Mouse (Mus musculus): ENCODE measurements at regions not wholly inside any gene's neighbourhood (a gene's known extent, or its start where the extent isn't known, plus 50 kb on each side); places are given as distances from the start of the nearest gene placed in this dataset.

GRCm38 (mm10) chr1:154124981-154125380 is 76.0 kb upstream of the Zfp648 start:
- H3K27me3 ChIP-seq (ENCODE audit: control insufficient read depth, insufficient read depth, low read length): no peaks in the 10 kb centered on the region
- DNase-seq (ENCODE audit: low spot score) (no peak), ATAC-seq (ENCODE audit: insufficient number of reproducible peaks, low FRiP score, low TSS enrichment, low read depth) (no peak)
- H3K9me3 ChIP-seq (ENCODE audit: control insufficient read depth, low read length): no peaks in the 10 kb centered on the region
- no peak overlapping the region for H3K4me2 ChIP-seq (ENCODE audit: low read depth, severe bottlenecking)
- no peaks in the 10 kb centered on the region for H3K4me1 ChIP-seq (ENCODE audit: control insufficient read depth, insufficient read depth, low read length)
- no peak overlapping the region for H3K4me3 ChIP-seq (ENCODE audit: low read depth, low read length)
- no peak overlapping the region for H3K27ac ChIP-seq (replicated peaks; ENCODE audit: low read depth, low read length)
- H3K9ac ChIP-seq (ENCODE audit: low read length): no peak overlapping the region
- H3K36me3 ChIP-seq (ENCODE audit: control insufficient read depth, insufficient read depth, low read length): no peaks in the 10 kb centered on the region

DNA sequence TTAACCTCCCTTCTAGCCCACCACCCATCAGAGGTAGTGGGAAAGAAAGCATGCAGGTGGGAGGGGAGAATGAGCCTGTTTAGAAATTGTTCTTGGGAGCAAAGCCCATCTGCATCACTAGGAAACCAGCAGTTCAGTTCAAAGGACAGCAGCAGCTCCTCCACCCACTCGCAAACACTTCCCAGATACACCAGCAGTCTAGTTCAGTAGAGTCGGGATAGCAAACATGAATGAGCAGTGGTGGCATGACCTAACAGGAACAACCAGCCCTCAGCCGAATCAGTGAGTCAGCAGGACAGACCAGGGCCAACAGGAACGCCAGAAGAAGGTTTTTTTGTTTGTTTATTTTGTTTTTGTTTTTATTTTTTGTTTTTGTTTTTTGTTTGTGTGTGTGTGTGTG is 74.5 kb upstream of the Zfp648 start:
- Histone ChIP-seq H3K9me3 (ENCODE audit: control insufficient read depth, low read length) (no peaks in the 10 kb centered on the region), H3K4me3 (ENCODE audit: low read depth, low read length) (no peak overlapping the region), H3K36me3 (ENCODE audit: control insufficient read depth, insufficient read depth, low read length) (no peaks in the 10 kb centered on the region), H3K27me3 (ENCODE audit: control insufficient read depth, insufficient read depth, low read length) (no peaks in the 10 kb centered on the region), H3K4me2 (ENCODE audit: low read depth, severe bottlenecking) (no peak overlapping the region), H3K4me1 (ENCODE audit: control insufficient read depth, insufficient read depth, low read length) (no peaks in the 10 kb centered on the region), H3K9ac (ENCODE audit: low read length) (no peak overlapping the region), H3K27ac (replicated peaks; ENCODE audit: low read depth, low read length) (no peak overlapping the region)
- WGBS: 73% methylated on average over 4 of the region's 4 CpGs
- DNase-seq (ENCODE audit: low spot score) (no peak), ATAC-seq (ENCODE audit: insufficient number of reproducible peaks, low FRiP score, low TSS enrichment, low read depth) (no peak)

- Histone ChIP-seq H3K4me3 (ENCODE audit: low read depth, low read length) (no peak overlapping the region), H3K9me3 (ENCODE audit: control insufficient read depth, low read length) (no peaks in the 10 kb centered on the region), H3K27ac (replicated peaks; ENCODE audit: low read depth, low read length) (no peak overlapping the region), H3K9ac (ENCODE audit: low read length) (no peak overlapping the region), H3K27me3 (ENCODE audit: control insufficient read depth, insufficient read depth, low read length) (no peaks in the 10 kb centered on the region), H3K4me1 (ENCODE audit: control insufficient read depth, insufficient read depth, low read length) (no peaks in the 10 kb centered on the region), H3K4me2 (ENCODE audit: low read depth, severe bottlenecking) (no peak overlapping the region), H3K36me3 (ENCODE audit: control insufficient read depth, insufficient read depth, low read length) (no peaks in the 10 kb centered on the region)
- WGBS: 81% methylated on average over 4 of the region's 4 CpGs
- DNase-seq (ENCODE audit: low spot score) (no peak), ATAC-seq (ENCODE audit: insufficient number of reproducible peaks, low FRiP score, low TSS enrichment, low read depth) (no peak)
Observed at GRCm38 (mm10) chr1:154139488-154139887, 61.5 kb upstream of the Zfp648 start.

DNA sequence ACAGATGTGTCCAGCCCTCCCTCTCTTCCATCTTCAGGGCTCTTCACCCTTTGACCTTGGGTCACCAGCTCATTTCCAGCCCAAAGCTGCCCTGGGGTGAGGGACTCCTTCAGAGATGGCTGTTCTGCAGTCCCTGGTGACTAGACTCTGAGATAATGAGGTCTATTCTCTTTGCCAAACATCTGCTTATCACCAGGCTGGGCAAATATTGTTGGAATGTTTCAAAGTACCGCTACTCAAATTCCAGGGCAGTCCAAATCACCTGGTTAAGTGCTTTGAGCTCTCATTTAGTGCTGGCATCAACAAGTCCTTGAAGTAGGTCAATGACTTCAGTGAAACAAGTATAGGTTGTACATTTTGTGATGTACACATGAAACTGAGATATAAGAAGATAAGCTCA is 57.3 kb upstream of the Zfp648 start:
- DNase-seq (ENCODE audit: low spot score) (no peak), ATAC-seq (ENCODE audit: insufficient number of reproducible peaks, low FRiP score, low TSS enrichment, low read depth) (no peak)
- 61% methylated on average over 1 of the region's 1 CpGs for WGBS
- Histone ChIP-seq H3K4me1 (ENCODE audit: control insufficient read depth, insufficient read depth, low read length) (no peaks in the 10 kb centered on the region), H3K9me3 (ENCODE audit: control insufficient read depth, low read length) (no peaks in the 10 kb centered on the region), H3K27ac (replicated peaks; ENCODE audit: low read depth, low read length) (no peak overlapping the region), H3K4me3 (ENCODE audit: low read depth, low read length) (no peak overlapping the region), H3K4me2 (ENCODE audit: low read depth, severe bottlenecking) (no peak overlapping the region), H3K9ac (ENCODE audit: low read length) (no peak overlapping the region), H3K36me3 (ENCODE audit: control insufficient read depth, insufficient read depth, low read length) (no peaks in the 10 kb centered on the region), H3K27me3 (ENCODE audit: control insufficient read depth, insufficient read depth, low read length) (no peaks in the 10 kb centered on the region)

- H3K36me3 ChIP-seq (ENCODE audit: control insufficient read depth, insufficient read depth, low read length): no peaks in the 10 kb centered on the region
- H3K27me3 ChIP-seq (ENCODE audit: control insufficient read depth, insufficient read depth, low read length): no peaks in the 10 kb centered on the region
- H3K4me2 ChIP-seq (ENCODE audit: low read depth, severe bottlenecking): no peak overlapping the region
- no peaks in the 10 kb centered on the region for H3K9me3 ChIP-seq (ENCODE audit: control insufficient read depth, low read length)
- no peaks in the 10 kb centered on the region for H3K4me1 ChIP-seq (ENCODE audit: control insufficient read depth, insufficient read depth, low read length)
- WGBS: 80% methylated on average over 3 of the region's 3 CpGs
- DNase-seq (ENCODE audit: low spot score) (no peak), ATAC-seq (ENCODE audit: insufficient number of reproducible peaks, low FRiP score, low TSS enrichment, low read depth) (no peak)
- H3K4me3 ChIP-seq (ENCODE audit: low read depth, low read length): no peak overlapping the region
- no peak overlapping the region for H3K9ac ChIP-seq (ENCODE audit: low read length)
- H3K27ac ChIP-seq (replicated peaks; ENCODE audit: low read depth, low read length): no peak overlapping the region
Observed at GRCm38 (mm10) chr1:154147001-154147571, 53.9 kb upstream of the Zfp648 start.

GRCm38 (mm10) chr1:154148948-154149347 is 52.0 kb upstream of the Zfp648 start:
- Histone ChIP-seq H3K27me3 (ENCODE audit: control insufficient read depth, insufficient read depth, low read length) (no peaks in the 10 kb centered on the region), H3K36me3 (ENCODE audit: control insufficient read depth, insufficient read depth, low read length) (no peaks in the 10 kb centered on the region), H3K4me1 (ENCODE audit: control insufficient read depth, insufficient read depth, low read length) (no peaks in the 10 kb centered on the region), H3K9me3 (ENCODE audit: control insufficient read depth, low read length) (no peaks in the 10 kb centered on the region), H3K4me2 (ENCODE audit: low read depth, severe bottlenecking) (no peak overlapping the region), H3K9ac (ENCODE audit: low read length) (no peak overlapping the region), H3K4me3 (ENCODE audit: low read depth, low read length) (no peak overlapping the region), H3K27ac (replicated peaks; ENCODE audit: low read depth, low read length) (no peak overlapping the region)
- WGBS: 88% methylated on average over 10 of the region's 10 CpGs
- DNase-seq (ENCODE audit: low spot score) (no peak), ATAC-seq (ENCODE audit: insufficient number of reproducible peaks, low FRiP score, low TSS enrichment, low read depth) (no peak)

DNA sequence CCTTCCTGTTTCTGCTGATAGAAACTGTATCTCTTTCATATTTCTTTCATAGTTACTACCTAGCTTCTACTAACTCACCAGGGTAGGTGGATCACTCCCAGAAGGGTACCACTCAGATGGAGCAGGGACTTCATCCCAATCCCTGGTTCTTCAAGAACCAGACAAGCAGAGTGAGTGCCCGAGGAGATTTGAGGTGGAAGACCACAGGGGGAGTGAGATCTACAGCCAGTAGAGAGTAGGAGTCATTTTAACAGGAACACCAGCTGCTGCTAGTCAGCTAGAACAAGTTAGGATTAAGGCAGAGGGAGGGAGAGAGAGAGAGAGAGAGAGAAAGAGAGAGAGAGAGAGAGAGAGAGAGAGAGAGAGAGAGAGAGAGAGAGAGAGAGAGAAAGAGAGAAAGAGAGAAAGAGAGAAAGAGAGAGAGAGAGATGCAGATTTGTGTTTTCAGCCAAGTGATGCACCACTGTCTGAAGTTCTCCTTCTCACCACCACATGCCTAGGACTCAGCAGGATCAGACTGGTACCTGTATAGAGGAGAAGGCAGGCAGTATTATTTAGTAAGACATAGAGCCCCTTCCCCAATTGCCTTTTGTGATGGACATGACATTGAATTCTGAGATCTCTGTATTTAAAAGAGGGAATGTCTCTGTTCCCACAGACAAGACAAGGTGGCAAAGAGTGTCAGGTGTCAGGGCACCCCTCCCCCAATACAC is 51.4 kb upstream of the Zfp648 start:
- 71% methylated on average over 1 of the region's 1 CpGs for WGBS
- ATAC-seq (ENCODE audit: insufficient number of reproducible peaks, low FRiP score, low TSS enrichment, low read depth): no peak
- Histone ChIP-seq H3K4me1 (ENCODE audit: control insufficient read depth, insufficient read depth, low read length) (no peaks in the 10 kb centered on the region), H3K27ac (replicated peaks; ENCODE audit: low read depth, low read length) (no peak overlapping the region), H3K4me3 (ENCODE audit: low read depth, low read length) (no peak overlapping the region), H3K27me3 (ENCODE audit: control insufficient read depth, insufficient read depth, low read length) (no peaks in the 10 kb centered on the region), H3K36me3 (ENCODE audit: control insufficient read depth, insufficient read depth, low read length) (no peaks in the 10 kb centered on the region), H3K9me3 (ENCODE audit: control insufficient read depth, low read length) (no peaks in the 10 kb centered on the region), H3K4me2 (ENCODE audit: low read depth, severe bottlenecking) (no peak overlapping the region), H3K9ac (ENCODE audit: low read length) (no peak overlapping the region)
- DNase-seq (ENCODE audit: low spot score): no peak

DNA sequence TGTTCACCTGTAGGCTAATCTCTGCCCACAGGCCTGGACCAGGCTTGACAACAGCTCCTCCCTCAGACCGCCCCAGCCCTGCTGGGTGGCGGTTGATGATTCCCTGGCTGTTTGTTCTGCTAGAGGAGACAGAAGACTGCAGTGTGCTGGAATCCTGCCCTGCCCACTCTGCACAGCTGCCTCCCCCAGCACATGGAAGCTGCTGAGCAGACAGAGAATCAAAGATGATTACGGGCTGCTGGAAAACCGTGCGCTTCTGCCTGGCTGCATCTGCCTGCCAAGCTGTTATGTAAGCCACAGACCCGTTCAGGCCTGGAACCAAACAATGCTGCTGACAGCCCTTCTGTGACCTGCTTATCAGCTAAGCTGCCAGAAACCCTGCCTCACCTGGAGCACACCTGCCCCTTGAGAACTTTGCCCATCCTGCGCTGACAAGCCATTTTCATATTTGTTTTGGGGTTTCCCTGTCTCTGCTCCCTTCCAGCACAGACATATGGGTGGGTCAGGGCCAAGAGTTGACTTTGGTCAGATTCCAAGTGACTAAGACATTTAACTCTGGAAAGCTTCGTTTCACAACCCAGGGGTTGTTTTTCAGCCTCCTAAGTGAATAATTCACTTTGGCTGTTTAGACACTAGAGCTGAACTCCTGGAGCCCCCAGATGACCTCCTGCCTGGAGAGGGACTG is 50.7 kb upstream of the Zfp648 start:
- Histone ChIP-seq H3K9me3 (ENCODE audit: control insufficient read depth, low read length) (no peaks in the 10 kb centered on the region), H3K4me3 (ENCODE audit: low read depth, low read length) (no peak overlapping the region), H3K27ac (replicated peaks; ENCODE audit: low read depth, low read length) (no peak overlapping the region), H3K36me3 (ENCODE audit: control insufficient read depth, insufficient read depth, low read length) (no peaks in the 10 kb centered on the region), H3K4me1 (ENCODE audit: control insufficient read depth, insufficient read depth, low read length) (no peaks in the 10 kb centered on the region), H3K4me2 (ENCODE audit: low read depth, severe bottlenecking) (no peak overlapping the region), H3K9ac (ENCODE audit: low read length) (no peak overlapping the region), H3K27me3 (ENCODE audit: control insufficient read depth, insufficient read depth, low read length) (no peaks in the 10 kb centered on the region)
- DNase-seq (ENCODE audit: low spot score) (no peak), ATAC-seq (ENCODE audit: insufficient number of reproducible peaks, low FRiP score, low TSS enrichment, low read depth) (no peak)
- 51% methylated on average over 8 of the region's 8 CpGs for WGBS
